Mouse (Mus musculus) liver (tissue): ENCODE data around the gene Ufsp2.

Source experiments
- DNase-seq: peaks from one replicate; pipeline ENCODE4 v3.0.0-alpha.2; 2020; ENCODE audit warnings: mixed read lengths

Ufsp2 gene

DNA sequence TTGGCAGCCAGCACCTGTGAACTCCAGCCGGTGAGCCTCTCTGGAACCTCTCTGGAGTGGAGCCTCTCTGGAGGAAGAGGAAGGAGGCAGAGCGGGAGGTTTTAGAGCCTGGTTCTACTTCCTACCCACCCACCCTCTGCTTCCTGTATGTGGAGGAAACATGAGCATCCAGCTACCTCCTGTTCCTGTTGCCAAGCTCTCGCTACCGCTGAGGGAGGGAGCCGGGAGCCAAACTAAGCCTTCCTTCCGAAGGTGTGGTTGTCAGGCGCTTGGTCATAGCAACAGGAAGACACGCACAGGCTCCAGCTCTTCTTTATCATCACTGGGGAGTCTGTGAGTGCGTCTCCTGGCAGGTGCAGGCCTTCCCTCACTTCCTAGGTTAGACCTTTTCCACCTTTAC, 46.9 kb downstream of the Ufsp2 start:
- no peak for DNase-seq

GRCm38 (mm10) chr8:46022758-46023157, 47.4 kb downstream of the Ufsp2 start:
- DNase-seq: no peak

DNA sequence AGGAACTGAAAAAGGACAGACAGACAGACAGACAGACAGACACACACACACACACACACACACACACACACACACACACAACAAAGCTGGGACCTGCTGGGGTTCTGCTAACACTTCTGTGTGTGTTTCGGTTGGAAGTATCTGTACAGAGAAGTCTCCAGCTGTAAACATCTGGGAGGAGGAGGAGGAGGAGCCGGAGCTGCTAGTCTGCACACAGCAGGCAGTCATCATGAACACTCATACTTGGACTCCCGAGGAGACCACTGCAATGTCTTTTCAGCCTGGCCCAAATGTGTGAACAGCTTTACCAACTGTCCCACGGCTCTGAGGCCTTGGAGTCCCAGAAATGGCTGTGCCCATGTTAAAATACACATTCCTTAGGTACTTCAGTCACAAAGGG, 49.1 kb downstream of the Ufsp2 start:
- DNase-seq: no peak

GRCm38 (mm10) chr8:46036217-46036616, 60.9 kb downstream of the Ufsp2 start:
- no peak for DNase-seq

GRCm38 (mm10) chr8:46039666-46040065, 64.3 kb downstream of the Ufsp2 start:
- no peak for DNase-seq

- no peak for DNase-seq
These were observed 64.9 kb downstream of the Ufsp2 start for GRCm38 (mm10) chr8:46040260-46040659.
